Mouse (Mus musculus) heart, embryonic 10.5 days (tissue): ENCODE measurements around the gene Ccdc34. TPM values are rescaled to one million over a fixed set of nuclear protein-coding genes. Genes with fewer than 3 reads are reported as not detected.
"Not testable (repeated sequence)": the region's sequence is repeated elsewhere in the genome, so short reads cannot be mapped to it uniquely, and the experiment has no call there.

Source experiments
- DNase-seq: peaks from one replicate; pipeline ENCODE4 v3.0.0-alpha.2; 2017; ENCODE audit warnings: low spot score
- H3K27ac ChIP-seq: fragments of 300-500 bp; sonication (generic); 2 replicates; pipeline ENCODE4 v1.5.1; 2016; ENCODE audit warnings: mild to moderate bottlenecking
- H3K27me3 ChIP-seq: fragments of 300-500 bp; sonication (generic); 2 replicates; pipeline ENCODE4 v1.6.1; 2016; ENCODE audit warnings: mild to moderate bottlenecking; ENCODE audit not compliant: poor library complexity, insufficient read depth, severe bottlenecking
- H3K36me3 ChIP-seq: fragments of 300-500 bp; sonication (generic); 2 replicates; pipeline ENCODE4 v1.6.1; 2016; ENCODE audit warnings: mild to moderate bottlenecking, moderate library complexity
- H3K4me1 ChIP-seq: fragments of 300-500 bp; sonication (generic); 2 replicates; pipeline ENCODE4 v1.6.1; 2016; ENCODE audit warnings: mild to moderate bottlenecking
- H3K4me3 ChIP-seq: fragments of 300-500 bp; sonication (generic); 2 replicates; pipeline ENCODE4 v1.5.1; 2016; ENCODE audit warnings: mild to moderate bottlenecking, moderate library complexity
- H3K9me3 ChIP-seq: fragments of 300-500 bp; sonication (generic); 2 replicates; pipeline ENCODE4 v1.6.1; 2016; ENCODE audit warnings: mild to moderate bottlenecking, moderate library complexity
- WGBS: fragments of 180-500 bp; shearing (Covaris S2); methylation state at CpG from one replicate; pipeline ENCODE4 v1.1.7; 2016; 5-methylcytosine and 5-hydroxymethylcytosine counted together
- polyA plus RNA-seq: library from polyadenylated mRNA; unstranded; fragments of >200 nt; fragmentation: Nextera tagmentation; extraction: Ambion mirVana; gene quantifications from 2 replicates; pipeline ENCODE4 v1.2.1, GENCODE M21; 2016

The Ccdc34 gene
- polyA plus RNA-seq, 1 experiment from 2014 or later, result 29.8 TPM

DNA sequence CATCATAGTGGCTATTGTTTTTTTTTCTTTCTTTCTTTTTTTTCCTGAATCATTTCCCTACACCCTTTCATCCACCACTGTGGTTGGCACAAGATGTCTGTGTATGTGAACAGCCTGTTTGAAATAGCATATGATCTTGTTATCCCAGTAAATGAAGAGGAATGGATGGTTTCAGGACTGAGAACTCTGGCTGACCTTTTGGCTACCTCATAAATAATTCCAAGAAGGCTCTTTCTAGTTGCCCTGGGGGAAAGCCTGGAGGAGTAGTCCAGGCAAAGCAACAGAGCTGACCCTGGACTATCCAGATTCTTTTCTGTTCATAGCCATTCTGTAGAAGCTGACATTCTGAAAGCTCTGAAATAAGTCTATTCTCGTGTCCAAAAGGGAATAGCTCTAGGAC lies 119.7 kb downstream of the Ccdc34 start:
- H3K4me3 ChIP-seq, result no peak overlapping the region
- 79% methylated on average over 1 of the region's 1 CpGs for WGBS
- no peak overlapping the region for H3K27ac ChIP-seq
- no peaks in the 10 kb centered on the region for H3K27me3 ChIP-seq
- H3K36me3 ChIP-seq, result no peaks in the 10 kb centered on the region
- no peaks in the 10 kb centered on the region for H3K4me1 ChIP-seq
- no peak for DNase-seq
- H3K9me3 ChIP-seq, result no peaks in the 10 kb centered on the region

DNA sequence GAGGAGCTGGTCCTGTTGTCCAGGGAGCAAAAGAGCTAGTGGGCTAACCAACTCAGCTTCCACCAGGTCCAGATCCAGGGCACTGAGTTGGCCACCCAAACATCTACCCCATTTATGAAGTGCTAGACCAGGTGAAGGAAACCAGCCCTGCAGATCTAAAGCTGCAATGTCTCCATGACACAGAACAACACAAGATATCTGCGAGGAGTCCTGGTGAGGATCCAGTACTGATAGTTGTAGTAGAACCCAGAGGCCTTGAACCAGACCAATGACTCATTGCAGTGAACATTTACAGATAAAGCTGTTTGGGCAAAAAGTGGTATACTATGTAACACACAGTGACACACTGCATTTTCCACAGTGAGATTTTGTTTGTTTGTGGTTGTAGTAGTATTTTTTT lies 120.5 kb downstream of the Ccdc34 start:
- no peak for DNase-seq
- H3K4me1 ChIP-seq, result no peaks in the 10 kb centered on the region
- H3K4me3 ChIP-seq, result no peak overlapping the region
- H3K27ac ChIP-seq, result no peak overlapping the region
- no peaks in the 10 kb centered on the region for H3K9me3 ChIP-seq
- 77% methylated on average over 1 of the region's 1 CpGs for whole genome bisulfite sequencing
- no peaks in the 10 kb centered on the region for H3K27me3 ChIP-seq
- H3K36me3 ChIP-seq, result no peaks in the 10 kb centered on the region

GRCm38 (mm10) chr2:110147980-110148379 lies 130.4 kb downstream of the Ccdc34 start:
- H3K36me3 ChIP-seq, H3K27ac ChIP-seq, H3K4me3 ChIP-seq, DNase-seq, H3K27me3 ChIP-seq, H3K4me1 ChIP-seq, H3K9me3 ChIP-seq: not testable (repeated sequence)

- H3K4me1 ChIP-seq, result no peaks in the 10 kb centered on the region
- no peaks in the 10 kb centered on the region for H3K27me3 ChIP-seq
- H3K27ac ChIP-seq, result no peak overlapping the region
- DNase-seq, result no peak
- H3K36me3 ChIP-seq, result no peaks in the 10 kb centered on the region
- H3K4me3 ChIP-seq, result no peak overlapping the region
- H3K9me3 ChIP-seq, result no peaks in the 10 kb centered on the region
Measured at GRCm38 (mm10) chr2:110149246-110149645, 131.6 kb downstream of the Ccdc34 start.

GRCm38 (mm10) chr2:110156321-110156720 lies 138.7 kb downstream of the Ccdc34 start:
- WGBS, result 77% methylated on average over 2 of the region's 2 CpGs
- Histone ChIP-seq H3K4me1 (no peaks in the 10 kb centered on the region), H3K4me3 (no peak overlapping the region), H3K9me3 (no peaks in the 10 kb centered on the region), H3K27me3 (no peaks in the 10 kb centered on the region), H3K27ac (no peak overlapping the region), H3K36me3 (no peaks in the 10 kb centered on the region)
- no peak for DNase-seq

GRCm38 (mm10) chr2:110165003-110165402 lies 147.4 kb downstream of the Ccdc34 start:
- WGBS, result 82% methylated on average over 4 of the region's 4 CpGs
- Histone ChIP-seq H3K27ac (no peak overlapping the region), H3K36me3 (no peaks in the 10 kb centered on the region), H3K4me3 (no peak overlapping the region), H3K4me1 (no peaks in the 10 kb centered on the region), H3K9me3 (no peaks in the 10 kb centered on the region), H3K27me3 (no peaks in the 10 kb centered on the region)
- no peak for DNase-seq

DNA sequence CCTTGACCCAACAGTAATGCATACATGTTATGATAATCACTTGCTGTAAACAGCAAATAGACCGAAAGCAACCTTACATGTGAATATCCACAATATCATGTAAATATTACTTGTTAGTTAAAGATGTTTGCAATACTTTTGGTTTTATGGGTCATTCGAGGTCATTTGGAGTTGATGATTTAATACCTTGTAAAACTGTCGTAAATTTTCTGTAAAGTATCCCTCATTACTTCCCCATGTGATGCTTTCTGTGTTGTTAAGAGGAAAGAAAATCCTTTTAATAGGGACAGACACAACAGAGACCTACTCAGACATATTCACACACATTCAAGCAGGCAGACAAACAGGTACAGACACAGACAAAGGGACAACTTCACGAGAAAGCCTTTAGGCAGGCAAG lies 150.1 kb downstream of the Ccdc34 start:
- no peak overlapping the region for H3K27ac ChIP-seq
- 81% methylated on average over 4 of the region's 4 CpGs for WGBS
- no peaks in the 10 kb centered on the region for H3K36me3 ChIP-seq
- no peak overlapping the region for H3K4me3 ChIP-seq
- no peak for DNase-seq
- H3K27me3 ChIP-seq, result no peaks in the 10 kb centered on the region
- H3K4me1 ChIP-seq, result no peaks in the 10 kb centered on the region
- H3K9me3 ChIP-seq, result no peaks in the 10 kb centered on the region

DNA sequence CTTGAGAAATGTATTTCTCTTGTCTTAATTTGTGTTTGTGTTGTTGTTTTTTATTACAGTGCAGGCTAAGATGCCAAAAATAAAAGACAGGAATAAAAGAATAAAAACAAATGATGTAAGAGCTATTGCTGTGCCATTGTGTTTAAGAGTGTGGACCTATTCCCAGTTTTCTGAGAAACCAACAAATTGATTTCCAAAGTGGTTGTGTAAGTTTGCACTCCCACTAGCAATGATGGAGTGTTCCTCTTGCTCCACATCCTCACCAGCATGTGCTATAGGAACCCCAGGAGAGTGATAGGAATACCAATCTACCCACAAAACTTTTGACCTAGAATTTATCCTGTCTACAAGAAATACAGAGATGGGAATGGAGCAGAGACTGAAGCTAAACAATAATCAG lies 150.7 kb downstream of the Ccdc34 start:
- no peaks in the 10 kb centered on the region for H3K4me1 ChIP-seq
- H3K36me3 ChIP-seq, result no peaks in the 10 kb centered on the region
- no peak overlapping the region for H3K4me3 ChIP-seq
- no peaks in the 10 kb centered on the region for H3K27me3 ChIP-seq
- no peak for DNase-seq
- H3K9me3 ChIP-seq, result no peaks in the 10 kb centered on the region
- H3K27ac ChIP-seq, result no peak overlapping the region

DNA sequence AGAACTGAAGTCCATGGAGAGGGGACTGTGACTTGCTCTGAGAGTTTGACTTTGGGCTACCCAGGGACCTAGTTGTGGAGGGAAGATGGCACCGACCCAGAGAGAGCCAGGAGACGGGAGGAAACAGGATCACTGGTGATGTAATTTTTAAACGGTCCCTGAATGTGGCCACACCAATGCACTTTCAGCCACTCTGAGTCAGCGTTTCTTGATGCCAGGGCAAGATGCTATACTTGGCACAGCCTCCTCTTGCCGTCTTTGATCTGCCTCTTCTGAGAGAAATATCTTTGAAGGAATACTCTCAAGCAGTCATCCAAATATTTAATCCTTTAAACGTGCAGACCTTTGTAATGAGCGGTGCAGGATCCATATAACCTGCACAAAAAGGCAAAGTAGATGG lies 154.8 kb downstream of the Ccdc34 start:
- DNase-seq, result peak; percentile 63

DNA sequence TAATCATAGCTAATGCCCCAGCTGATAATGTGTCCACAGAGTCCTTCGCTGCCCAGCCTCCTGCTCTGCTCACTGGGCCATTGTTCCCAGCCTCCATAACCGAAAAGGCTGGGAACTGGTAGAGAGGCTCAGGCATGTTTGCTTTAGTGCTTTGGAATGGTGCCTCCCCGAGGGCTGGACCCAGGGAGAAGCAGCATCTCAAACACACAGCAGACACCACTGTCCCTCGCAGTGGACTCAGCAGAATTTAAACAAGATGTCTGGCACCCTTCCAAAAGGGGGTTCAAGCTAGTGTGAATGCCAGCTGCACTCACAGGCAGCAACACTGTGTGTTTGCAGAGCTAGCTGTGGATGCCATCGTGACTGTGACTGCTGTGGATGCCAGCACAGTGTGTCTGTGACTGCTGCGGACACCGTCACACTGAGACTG lies 156.2 kb downstream of the Ccdc34 start:
- 59% methylated on average over 7 of the region's 7 CpGs for WGBS

More for the DNA sequence above, 154.8 kb downstream of the Ccdc34 start:
- H3K4me1 ChIP-seq, result peaks cover 8% of the 10 kb centered on the region; the same call in 1 of the 2 replicates
- no peaks in the 10 kb centered on the region for H3K9me3 ChIP-seq
- no peaks in the 10 kb centered on the region for H3K27me3 ChIP-seq
- 85% methylated on average over 7 of the region's 7 CpGs for WGBS
- H3K27ac ChIP-seq, result no peak overlapping the region
- H3K4me3 ChIP-seq, result no peak overlapping the region
- no peaks in the 10 kb centered on the region for H3K36me3 ChIP-seq

GRCm38 (mm10) chr2:110176761-110177400 lies 159.3 kb downstream of the Ccdc34 start:
- 55% methylated on average over 2 of the region's 2 CpGs for WGBS
- Histone ChIP-seq H3K9me3 (no peaks in the 10 kb centered on the region), H3K4me3 (no peak overlapping the region), H3K36me3 (no peaks in the 10 kb centered on the region), H3K27ac (no peak overlapping the region; the same call in 1 of the 2 replicates), H3K4me1 (peaks cover 30% of the 10 kb centered on the region), H3K27me3 (no peaks in the 10 kb centered on the region)
- peak; percentile 71 for DNase-seq

More for the DNA sequence above, 156.2 kb downstream of the Ccdc34 start:
- peaks cover 13% of the 10 kb centered on the region; the same call in 1 of the 2 replicates for H3K4me1 ChIP-seq
- H3K9me3 ChIP-seq, result no peaks in the 10 kb centered on the region
- no peaks in the 10 kb centered on the region for H3K27me3 ChIP-seq
- no peaks in the 10 kb centered on the region for H3K36me3 ChIP-seq
- no peak overlapping the region for H3K4me3 ChIP-seq
- no peak for DNase-seq
- H3K27ac ChIP-seq, result 0 out of 2 replicates have a peak overlapping the region, but pooled peaks have one; percentile 36

GRCm38 (mm10) chr2:110177406-110177805 lies 159.8 kb downstream of the Ccdc34 start:
- H3K4me1 ChIP-seq, result peaks cover 30% of the 10 kb centered on the region
- H3K27ac ChIP-seq, result no peak overlapping the region; the same call in 1 of the 2 replicates
- H3K4me3 ChIP-seq, result no peak overlapping the region
- no peaks in the 10 kb centered on the region for H3K9me3 ChIP-seq
- no peaks in the 10 kb centered on the region for H3K27me3 ChIP-seq
- H3K36me3 ChIP-seq, result no peaks in the 10 kb centered on the region
- peak; percentile 55 for DNase-seq
- 76% methylated on average over 2 of the region's 2 CpGs for WGBS

DNA sequence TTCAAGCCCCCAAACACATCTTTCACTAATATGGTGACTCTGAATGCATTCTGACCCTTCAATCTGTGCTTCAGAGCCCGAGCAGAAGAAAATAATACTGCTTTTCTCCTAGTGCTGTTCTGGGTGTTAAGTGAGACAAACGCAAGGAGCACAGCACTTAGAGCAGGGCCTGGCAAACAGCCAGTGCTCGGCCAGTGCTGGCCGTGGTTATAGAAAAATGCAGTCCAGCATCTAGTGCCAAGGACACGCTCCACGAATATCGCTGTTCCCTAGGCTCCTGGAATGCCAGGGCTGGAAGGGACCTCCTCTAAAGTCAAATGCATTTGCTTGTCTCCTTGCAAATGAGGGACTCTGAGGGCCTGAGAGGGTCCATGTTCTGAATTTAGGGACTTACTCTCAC lies 160.3 kb downstream of the Ccdc34 start:
- WGBS, result 59% methylated on average over 7 of the region's 7 CpGs
- Histone ChIP-seq H3K4me3 (no peak overlapping the region), H3K4me1 (peaks cover 30% of the 10 kb centered on the region), H3K9me3 (no peaks in the 10 kb centered on the region), H3K36me3 (no peaks in the 10 kb centered on the region), H3K27me3 (no peaks in the 10 kb centered on the region), H3K27ac (no peak overlapping the region)
- peak; percentile 66 for DNase-seq
